Mouse (Mus musculus): ENCODE measurements around the gene Nt5c3b. TPM values are rescaled to one million over a fixed set of nuclear protein-coding genes. Genes with fewer than 3 reads are reported as not detected.

Nt5c3b gene
- polyA plus RNA-seq (2012; rRNA removed; ENCODE audit: low replicate concordance), result 30.1 and 47.6 TPM in 2 replicates

DNA sequence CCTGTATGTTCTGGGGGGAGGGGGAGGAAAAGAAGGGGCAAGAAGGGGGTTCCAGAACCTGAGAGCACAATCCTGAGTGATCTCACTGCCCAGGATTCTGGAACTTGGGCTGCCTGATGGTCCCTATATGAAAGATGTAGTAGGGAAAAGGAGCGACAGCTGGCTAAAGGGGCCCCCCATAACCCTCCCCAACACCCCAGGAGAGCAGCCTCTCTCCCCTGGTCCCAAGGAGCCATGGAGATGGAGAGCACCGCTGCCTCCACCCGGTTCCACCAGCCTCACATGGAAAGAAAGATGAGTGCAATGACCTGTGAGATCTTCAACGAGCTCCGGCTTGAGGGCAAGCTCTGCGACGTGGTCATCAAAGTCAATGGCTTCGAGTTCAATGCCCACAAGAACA, at the start of gene Nt5c3b, which contains the start of gene Klhl10:
TSS of gene Nt5c3b (minus strand) at position 12 of the 400 bp plus-strand sequence.
TSS of gene Klhl10 (plus strand) at position 121 of the 400 bp plus-strand sequence.

DNA sequence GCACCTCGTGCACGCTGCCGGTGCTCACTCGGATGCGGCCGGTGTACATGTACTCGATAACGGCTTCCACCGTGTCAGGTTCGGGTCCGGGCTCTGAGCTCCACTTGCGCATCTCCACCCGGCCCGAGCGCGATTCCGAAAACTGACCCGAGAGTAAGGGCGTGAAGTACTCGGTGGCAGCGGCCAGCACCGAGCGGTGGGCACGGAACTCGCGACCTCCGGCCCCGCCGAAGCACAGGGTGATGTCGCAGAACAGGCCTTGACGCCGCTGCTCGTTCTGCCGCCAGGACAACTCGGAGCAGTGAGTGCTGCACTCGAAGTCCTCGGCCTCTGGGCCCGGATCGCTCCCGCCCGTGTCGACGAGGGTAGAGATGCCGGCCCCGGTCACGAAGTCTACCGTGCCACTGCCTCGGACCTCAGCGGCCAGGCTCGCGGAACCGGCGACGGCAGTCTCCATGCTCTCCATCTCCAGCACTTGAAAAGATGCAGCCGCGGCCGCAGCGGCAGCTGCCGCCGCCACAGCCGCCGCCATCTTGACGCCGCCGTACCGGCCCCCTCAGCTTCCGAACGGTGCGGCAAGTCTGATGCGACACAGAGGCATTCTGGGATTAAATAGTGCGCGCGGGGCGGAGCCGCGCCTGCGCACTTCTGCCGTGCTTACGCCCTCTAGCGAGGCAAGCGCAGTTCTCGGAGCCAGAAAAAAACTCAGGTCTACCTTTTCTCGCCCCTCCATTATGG, 30.8 kb upstream of the Nt5c3b start, which contains the start of gene Klhl11:
TSS of gene Klhl11 (minus strand) at position 545 of the 738 bp plus-strand sequence.

DNA sequence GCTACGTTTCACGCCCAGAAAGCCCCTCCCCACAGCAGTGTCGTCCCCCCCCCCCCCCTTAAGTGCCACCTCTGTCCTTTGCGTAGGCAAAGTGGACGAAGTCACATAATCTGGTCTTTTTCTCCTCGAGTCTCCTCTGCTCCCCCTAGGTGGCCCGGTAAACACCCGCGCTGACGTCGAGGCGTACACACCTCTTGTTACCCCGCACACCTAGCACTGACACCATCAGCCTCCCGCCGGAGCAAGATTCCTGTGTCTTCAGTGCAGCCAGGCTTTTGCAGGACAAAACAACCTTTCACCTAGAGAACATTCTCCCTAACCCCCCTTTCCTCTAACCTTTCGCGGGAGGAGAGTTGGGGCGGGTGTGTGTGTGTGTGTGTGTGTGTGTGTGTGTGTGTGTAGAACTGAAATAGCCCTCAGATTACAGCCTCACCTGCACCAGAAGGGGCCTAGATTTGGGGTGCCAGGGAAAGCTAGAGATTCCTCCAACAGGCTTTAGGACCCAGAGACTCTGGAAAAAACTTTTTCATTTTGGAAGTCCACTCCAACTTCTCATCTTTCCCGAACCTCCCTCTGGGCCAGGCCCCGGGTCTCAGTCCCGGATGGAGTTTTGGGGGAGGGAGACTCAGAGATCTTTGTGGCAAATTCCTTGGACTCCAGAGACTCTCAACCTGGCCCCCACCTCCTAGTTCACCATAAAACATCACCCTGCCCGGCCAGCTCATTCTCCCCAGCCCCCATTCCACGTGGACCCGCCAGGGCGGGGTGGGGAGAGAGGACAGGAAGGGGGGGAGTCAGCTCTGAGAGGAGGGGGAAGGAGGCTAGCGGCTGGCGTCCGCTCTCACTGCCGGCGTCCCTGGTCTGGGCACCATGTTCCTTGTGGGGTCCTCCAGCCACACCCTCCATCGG, 26.4 kb downstream of the Nt5c3b start, which contains the start of gene Fkbp10:
TSS of gene Fkbp10 (plus strand) at position 784 of the 909 bp plus-strand sequence.

DNA sequence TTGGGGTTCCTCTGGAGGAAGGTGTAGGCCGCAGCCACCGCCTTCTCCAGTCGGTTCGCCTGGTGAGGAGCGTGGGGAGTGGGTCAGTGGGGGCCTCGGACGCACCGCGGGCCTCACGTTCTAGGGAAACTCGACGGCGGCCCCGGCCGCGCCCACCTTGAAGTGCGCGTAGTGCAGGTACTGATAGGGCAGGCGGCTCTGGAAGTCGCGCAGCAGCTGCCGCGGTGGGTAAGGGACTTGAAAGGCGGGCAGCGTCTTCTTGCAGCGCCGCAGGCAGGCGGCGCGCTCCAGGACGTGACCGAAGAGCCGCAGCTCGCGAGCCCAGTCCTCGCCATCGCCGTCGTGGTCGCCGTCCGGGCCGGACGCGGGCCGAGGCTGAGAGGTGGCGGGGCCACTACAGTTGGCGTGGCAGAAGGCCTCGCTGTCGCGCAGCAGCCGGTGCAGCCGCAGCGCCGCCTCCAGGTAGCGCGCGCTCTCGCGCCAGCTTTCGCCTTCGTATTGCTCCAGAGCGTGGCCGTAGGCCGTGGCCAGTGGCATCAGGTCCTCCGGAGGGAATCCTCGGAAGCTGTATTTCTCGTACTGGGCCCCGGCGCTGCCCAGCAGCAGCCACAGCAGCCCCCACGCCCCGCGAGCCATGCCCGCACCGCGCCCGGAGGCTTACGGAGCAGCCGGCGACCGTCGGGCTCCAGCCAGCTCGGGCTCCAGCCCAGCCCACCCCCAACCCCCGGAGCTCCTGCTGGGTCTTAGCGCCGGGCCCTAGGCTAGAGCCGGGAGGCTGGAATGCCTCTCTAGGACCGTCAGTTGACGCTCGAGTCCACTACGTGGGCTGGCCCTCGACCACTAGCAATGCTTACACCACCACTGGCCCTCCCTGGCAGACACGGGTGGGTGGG, 27.3 kb downstream of the Nt5c3b start, which contains the start of gene P3h4:
TSS of gene P3h4 (minus strand) at position 816 of the 893 bp plus-strand sequence.

DNA sequence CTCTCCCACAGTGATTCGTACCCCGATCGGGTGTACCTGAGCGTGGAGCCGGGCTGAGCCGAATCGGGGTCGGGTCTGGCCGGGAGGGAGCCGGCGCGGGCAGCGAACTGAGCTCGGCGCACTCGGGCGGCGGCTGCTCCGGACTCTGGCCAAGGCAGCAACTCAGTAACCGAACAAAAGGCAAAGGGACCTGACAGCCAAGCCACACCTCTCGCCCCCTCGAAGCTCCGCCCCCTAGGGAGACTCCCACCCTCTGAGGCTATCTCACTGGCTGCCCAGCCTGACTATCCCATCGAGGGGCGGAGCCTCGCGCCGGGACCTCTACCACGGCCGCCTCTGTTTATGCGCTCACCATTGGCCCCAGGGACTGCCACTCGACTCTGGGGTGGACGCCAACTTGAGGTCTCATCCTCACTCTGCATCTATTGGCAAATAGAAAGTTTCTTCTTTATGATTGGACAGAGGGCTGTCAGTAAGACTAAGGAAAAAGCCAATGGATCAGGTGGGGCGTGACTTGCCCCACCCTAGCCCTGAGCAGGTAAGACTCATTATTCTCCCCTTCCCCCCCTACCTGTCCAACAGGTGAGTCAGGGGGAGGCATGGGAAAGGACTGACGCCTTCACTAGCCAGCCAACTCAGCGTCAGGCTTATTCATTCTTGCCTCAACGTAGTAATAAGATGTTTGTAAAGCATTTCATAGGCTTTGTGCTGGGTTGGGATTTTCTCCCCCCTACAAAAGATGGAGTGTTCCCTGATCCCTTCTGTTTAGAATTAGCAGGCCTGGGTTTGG, 43.8 kb downstream of the Nt5c3b start, which contains the start of gene Jup:
TSS of gene Jup (minus strand) at position 164 of the 790 bp plus-strand sequence.

Other genes starting within 250 kb of the Nt5c3b start
- not detected in 2 replicates for gene Krt9, start 248.6 kb downstream of the Nt5c3b start, polyA plus RNA-seq (2012; rRNA removed; ENCODE audit: low replicate concordance)
- 52.1 and 78.7 TPM in 2 replicates for gene Krt14, start 234.3 kb downstream of the Nt5c3b start, polyA plus RNA-seq (2012; rRNA removed; ENCODE audit: low replicate concordance)
- gene Krt16, start 192.9 kb downstream of the Nt5c3b start, polyA plus RNA-seq (2012; rRNA removed; ENCODE audit: low replicate concordance), result not detected in 2 replicates
- 34.7 and 41.4 TPM in 2 replicates for gene Krt17, start 180.8 kb downstream of the Nt5c3b start, polyA plus RNA-seq (2012; rRNA removed; ENCODE audit: low replicate concordance)
- gene Krt42, start 171.9 kb downstream of the Nt5c3b start, polyA plus RNA-seq (2012; rRNA removed; ENCODE audit: low replicate concordance), result 0.07 and 0.12 TPM in 2 replicates
- gene Eif1, start 121.9 kb downstream of the Nt5c3b start, polyA plus RNA-seq (2012; rRNA removed; ENCODE audit: low replicate concordance), result 105 and 139 TPM in 2 replicates
- gene Gast, start 107.4 kb downstream of the Nt5c3b start, polyA plus RNA-seq (2012; rRNA removed; ENCODE audit: low replicate concordance), result not detected in 2 replicates
- gene Hap1, start 85.7 kb downstream of the Nt5c3b start, polyA plus RNA-seq (2012; rRNA removed; ENCODE audit: low replicate concordance), result 11.5 and 15.2 TPM in 2 replicates
- 197 and 231 TPM in 2 replicates for gene Jup, start 44.0 kb downstream of the Nt5c3b start, polyA plus RNA-seq (2012; rRNA removed; ENCODE audit: low replicate concordance)
- gene P3h4, start 27.0 kb downstream of the Nt5c3b start, polyA plus RNA-seq (2012; rRNA removed; ENCODE audit: low replicate concordance), result 22.4 and 40.4 TPM in 2 replicates
- gene Fkbp10, start 26.1 kb downstream of the Nt5c3b start, polyA plus RNA-seq (2012; rRNA removed; ENCODE audit: low replicate concordance), result 45.8 and 58.9 TPM in 2 replicates
- gene Klhl10, start 109 bp upstream of the Nt5c3b start, polyA plus RNA-seq (2012; rRNA removed; ENCODE audit: low replicate concordance), result 0.27 and 0.57 TPM in 2 replicates
- 3.1 and 5.7 TPM in 2 replicates for gene Klhl11, start 30.9 kb upstream of the Nt5c3b start, polyA plus RNA-seq (2012; rRNA removed; ENCODE audit: low replicate concordance)
- 897 and 934 TPM in 2 replicates for gene Acly, start 86.2 kb upstream of the Nt5c3b start, polyA plus RNA-seq (2012; rRNA removed; ENCODE audit: low replicate concordance)
- gene Ttc25, start 103.8 kb upstream of the Nt5c3b start, polyA plus RNA-seq (2012; rRNA removed; ENCODE audit: low replicate concordance), result 1.0 and 2.6 TPM in 2 replicates
- gene Cnp, start 133.1 kb upstream of the Nt5c3b start, polyA plus RNA-seq (2012; rRNA removed; ENCODE audit: low replicate concordance), result 42.6 and 64.4 TPM in 2 replicates
- 61.2 and 75.2 TPM in 2 replicates for gene Nkiras2, start 177.4 kb upstream of the Nt5c3b start, polyA plus RNA-seq (2012; rRNA removed; ENCODE audit: low replicate concordance)
- 25.5 and 53.3 TPM in 2 replicates for gene Dnajc7, start 178.4 kb upstream of the Nt5c3b start, polyA plus RNA-seq (2012; rRNA removed; ENCODE audit: low replicate concordance)

Measured in mammary gland, adult 2 months (tissue).